Mouse (Mus musculus): ENCODE results near the gene Fcf1. TPM values are rescaled to one million over a fixed set of nuclear protein-coding genes. Genes with fewer than 3 reads are reported as not detected.

The Fcf1 gene
- total RNA-seq, 2 experiments from 2014 or later: 107 to 109 TPM

Other genes starting within 250 kb of the Fcf1 start
- 269 and 281 TPM in 2 replicates for gene Npc2, start 197.7 kb upstream of the Fcf1 start, total RNA-seq (2015)
- 190 and 192 TPM in 2 replicates for gene Npc2, start 197.7 kb upstream of the Fcf1 start, total RNA-seq (2017)
- gene Isca2, start 197.6 kb upstream of the Fcf1 start, total RNA-seq (2015): 88.9 and 93.6 TPM in 2 replicates
- gene Isca2, start 197.6 kb upstream of the Fcf1 start, total RNA-seq (2017): 43.9 and 45.8 TPM in 2 replicates
- 0.11 TPM in 1 of 2 replicates, not detected in the other for gene Ltbp2, start 94.4 kb upstream of the Fcf1 start, total RNA-seq (2015)
- gene Ltbp2, start 94.4 kb upstream of the Fcf1 start, total RNA-seq (2017): under 0.01 TPM in 1 of 2 replicates, not detected in the other
- gene Arel1, start within 50 bp of the Fcf1 start, total RNA-seq (2015): 22.0 and 24.6 TPM in 2 replicates
- 34.3 and 34.4 TPM in 2 replicates for gene Arel1, start within 50 bp of the Fcf1 start, total RNA-seq (2017)
- 40.5 and 44.3 TPM in 2 replicates for gene Ylpm1, start 25.4 kb downstream of the Fcf1 start, total RNA-seq (2015)
- gene Ylpm1, start 25.4 kb downstream of the Fcf1 start, total RNA-seq (2017): 31.0 and 35.2 TPM in 2 replicates
- 1.6 and 3.1 TPM in 2 replicates for gene Prox2, start 139.9 kb downstream of the Fcf1 start, total RNA-seq (2015)
- 2.0 and 6.0 TPM in 2 replicates for gene Prox2, start 139.9 kb downstream of the Fcf1 start, total RNA-seq (2017)
- 68.1 and 91.8 TPM in 2 replicates for gene Dlst, start 139.9 kb downstream of the Fcf1 start, total RNA-seq (2015)
- 166 and 175 TPM in 2 replicates for gene Dlst, start 139.9 kb downstream of the Fcf1 start, total RNA-seq (2017)
- gene Rps6kl1, start 180.4 kb downstream of the Fcf1 start, total RNA-seq (2015): 0.04 TPM in 1 of 2 replicates, not detected in the other
- 0.15 TPM in 1 of 2 replicates, not detected in the other for gene Rps6kl1, start 180.4 kb downstream of the Fcf1 start, total RNA-seq (2017)
- gene Pgf, start 206.9 kb downstream of the Fcf1 start, total RNA-seq (2015): 0.14 and 0.33 TPM in 2 replicates
- 0.18 TPM in 1 of 2 replicates, not detected in the other for gene Pgf, start 206.9 kb downstream of the Fcf1 start, total RNA-seq (2017)
- 26.4 and 33.8 TPM in 2 replicates for gene Eif2b2, start 248.6 kb downstream of the Fcf1 start, total RNA-seq (2015)
- gene Eif2b2, start 248.6 kb downstream of the Fcf1 start, total RNA-seq (2017): 43.8 and 68.9 TPM in 2 replicates

Data from megakaryocyte, adult 5-6 weeks (primary cell).